Mouse (Mus musculus): ENCODE results near the gene Papolb.

The Papolb gene

DNA sequence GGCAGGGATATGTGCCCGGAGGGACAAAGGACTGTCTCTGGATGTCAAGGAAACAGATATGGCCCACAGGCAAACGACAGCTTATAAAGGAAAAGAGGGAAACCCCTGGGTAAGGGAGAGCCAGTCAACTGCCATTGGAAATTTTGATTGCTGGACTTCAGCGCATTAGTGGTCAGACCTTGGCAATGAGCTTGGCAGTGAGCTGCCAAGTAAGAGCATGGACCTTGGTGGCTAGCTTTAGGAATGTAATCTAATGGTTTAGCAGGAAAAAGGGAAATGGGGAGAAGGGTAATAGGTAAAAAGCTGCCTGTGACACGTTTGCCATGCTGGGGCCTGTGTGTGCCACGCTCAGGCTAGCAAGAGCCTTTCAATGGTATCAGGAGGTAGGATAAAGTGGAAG is 26.0 kb upstream of the Papolb start:
- no peaks in the 10 kb centered on the region for H3K36me3 ChIP-seq (ENCODE audit: insufficient read depth, low read length)

DNA sequence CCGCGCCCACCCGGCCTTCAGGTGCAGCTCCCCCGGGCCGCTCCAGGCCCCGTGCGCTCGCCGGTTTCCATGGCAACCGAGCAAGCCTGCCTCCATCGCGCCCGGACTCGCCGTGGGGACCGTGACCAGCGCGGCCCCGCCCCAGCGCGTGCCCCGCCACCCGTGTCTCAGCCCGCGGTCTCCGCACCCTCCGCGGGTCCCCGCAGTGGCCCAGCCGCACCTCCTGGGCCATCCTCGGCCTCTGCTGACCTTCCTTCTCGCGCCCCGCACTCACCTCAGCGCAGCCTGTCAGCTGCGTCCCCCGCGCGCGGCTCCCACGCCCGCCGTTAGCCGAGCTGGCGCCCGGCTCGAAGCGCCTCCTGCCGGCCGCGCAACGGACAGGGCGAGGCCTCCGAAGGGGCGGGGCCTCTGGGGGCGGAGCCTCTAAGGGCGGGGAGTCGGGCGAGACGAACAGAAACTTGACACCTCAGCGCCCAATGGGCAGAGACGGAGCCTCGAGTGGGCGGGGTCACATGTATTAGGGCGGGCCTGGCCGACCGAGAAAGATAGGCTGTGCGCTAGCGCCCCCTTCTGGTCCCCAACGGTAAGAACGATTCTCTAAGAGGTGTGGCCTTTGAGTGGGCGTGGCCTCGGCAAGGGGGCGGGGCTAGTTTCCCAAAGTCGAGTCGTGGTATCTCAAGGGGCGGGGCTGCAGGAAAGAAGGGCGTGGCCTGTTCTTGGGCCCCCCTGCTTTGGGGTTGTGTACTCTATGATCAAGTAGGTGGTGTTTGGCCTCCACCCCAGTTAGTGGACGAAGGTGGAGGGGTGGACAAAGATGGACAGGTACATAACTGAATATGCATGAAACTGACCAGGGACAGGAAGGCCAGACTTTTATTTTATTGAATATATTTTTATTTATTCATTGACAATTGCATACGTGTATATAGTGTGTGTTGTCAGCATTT is 21.1 kb upstream of the Papolb start, which contains the start of gene Radil:
Radil (minus strand) TSS at position 393 of the 947 bp plus-strand sequence.
- Histone ChIP-seq H3K4me3 (replicated peaks; ENCODE audit: low read length) (peak within 1 kb of the TSS; percentile 92), H3K27me3 (ENCODE audit: insufficient read depth, low read length) (peaks cover 5% of the 10 kb centered on the region; the same call in 1 of the 2 replicates), H3K36me3 (ENCODE audit: insufficient read depth, low read length) (no peaks in the 10 kb centered on the region), H3K4me1 (replicated peaks; ENCODE audit: low read depth, low read length) (peaks cover 41% of the 10 kb centered on the region), H3K9me3 (ENCODE audit: low read length) (no peaks in the 10 kb centered on the region)
- no peak for TF ChIP-seq POU5F1 (IDR thresholded peaks at IDR 0.05; ENCODE audit: borderline replicate concordance, low read length)
- no peak for TF ChIP-seq NANOG (IDR thresholded peaks at IDR 0.05; ENCODE audit: borderline replicate concordance, low read length)
- TF ChIP-seq CTCF (conservative IDR thresholded peaks at IDR 0.05; ENCODE audit: low read length) = peak; percentile 44; the same call in 1 of the 2 replicates

More for the DNA sequence above, 26.0 kb upstream of the Papolb start:
- Histone ChIP-seq H3K4me3 (replicated peaks; ENCODE audit: low read length) (no peak overlapping the region), H3K4me1 (replicated peaks; ENCODE audit: low read depth, low read length) (peaks cover 13% of the 10 kb centered on the region), H3K27me3 (ENCODE audit: insufficient read depth, low read length) (no peaks in the 10 kb centered on the region), H3K9me3 (ENCODE audit: low read length) (no peaks in the 10 kb centered on the region)
- no peak for TF ChIP-seq CTCF (conservative IDR thresholded peaks at IDR 0.05; ENCODE audit: low read length)
- TF ChIP-seq NANOG (IDR thresholded peaks at IDR 0.05; ENCODE audit: borderline replicate concordance, low read length) = no peak
- TF ChIP-seq POU5F1 (IDR thresholded peaks at IDR 0.05; ENCODE audit: borderline replicate concordance, low read length) = no peak

DNA sequence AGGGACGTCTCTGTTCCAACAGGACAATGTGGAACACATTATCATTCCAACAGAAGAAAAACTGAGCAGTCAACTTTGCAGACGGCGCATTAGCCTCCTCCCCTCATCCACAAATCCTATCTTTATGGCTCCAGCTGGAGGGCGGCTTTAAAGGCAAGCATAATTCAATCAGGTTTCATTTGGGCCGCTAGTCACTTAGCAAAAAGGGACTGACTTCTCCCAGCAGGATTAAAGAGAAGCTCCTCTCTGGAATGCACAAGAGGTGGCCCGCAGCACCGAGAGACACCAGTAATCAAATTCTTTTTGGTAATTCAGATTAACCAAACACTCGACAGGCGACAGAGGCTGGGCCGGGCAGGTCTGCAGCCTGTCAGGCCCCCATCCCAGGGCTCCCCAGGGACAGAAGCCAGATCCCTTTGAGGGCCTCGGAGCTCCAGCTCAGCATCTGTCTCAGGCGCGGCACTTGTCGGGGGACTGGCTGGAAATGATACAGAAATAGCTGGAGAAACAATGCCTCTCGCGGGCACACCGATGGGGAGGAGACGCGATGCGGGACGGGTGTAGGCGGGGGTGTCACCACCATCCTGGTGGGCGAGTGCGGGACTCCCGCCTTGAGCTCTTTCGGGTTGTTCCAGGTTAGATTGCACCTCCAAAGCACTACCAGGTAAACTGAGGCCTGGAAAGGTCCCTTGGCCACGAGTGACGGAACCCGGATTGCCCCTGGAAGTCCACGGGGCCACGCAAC is 20.3 kb upstream of the Papolb start:
- Histone ChIP-seq H3K36me3 (ENCODE audit: insufficient read depth, low read length) (no peaks in the 10 kb centered on the region), H3K4me1 (replicated peaks; ENCODE audit: low read depth, low read length) (peaks cover 49% of the 10 kb centered on the region), H3K27me3 (ENCODE audit: insufficient read depth, low read length) (peaks cover 5% of the 10 kb centered on the region; the same call in 1 of the 2 replicates), H3K9me3 (ENCODE audit: low read length) (no peaks in the 10 kb centered on the region), H3K4me3 (replicated peaks; ENCODE audit: low read length) (peak overlapping the region; percentile 92)
- TF ChIP-seq NANOG (IDR thresholded peaks at IDR 0.05; ENCODE audit: borderline replicate concordance, low read length) = no peak
- no peak for TF ChIP-seq CTCF (conservative IDR thresholded peaks at IDR 0.05; ENCODE audit: low read length)
- no peak for TF ChIP-seq POU5F1 (IDR thresholded peaks at IDR 0.05; ENCODE audit: borderline replicate concordance, low read length)

DNA sequence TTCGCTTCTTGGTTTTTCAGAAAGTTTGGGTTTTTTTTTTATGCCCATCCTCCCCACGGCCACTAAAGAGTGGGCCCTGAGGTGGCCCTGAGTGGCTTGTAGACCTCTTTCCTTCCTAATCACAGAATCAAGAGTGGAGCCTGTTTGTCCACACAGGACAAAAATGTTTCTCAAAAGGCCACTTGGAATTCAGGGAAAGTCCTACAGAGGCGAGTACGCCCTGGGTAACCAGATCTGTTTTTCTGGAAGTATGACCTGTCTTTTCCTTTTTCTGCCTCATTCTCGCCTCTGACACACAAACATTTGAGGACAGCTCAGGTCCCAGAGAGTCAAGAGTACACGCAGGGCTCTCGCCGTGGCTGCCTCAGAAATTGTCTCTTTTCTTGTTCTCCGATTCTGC is 19.6 kb upstream of the Papolb start:
- TF ChIP-seq CTCF (conservative IDR thresholded peaks at IDR 0.05; ENCODE audit: low read length) (no peak), POU5F1 (IDR thresholded peaks at IDR 0.05; ENCODE audit: borderline replicate concordance, low read length) (no peak), NANOG (IDR thresholded peaks at IDR 0.05; ENCODE audit: borderline replicate concordance, low read length) (no peak)
- Histone ChIP-seq H3K4me3 (replicated peaks; ENCODE audit: low read length) (peak overlapping the region; percentile 92), H3K27me3 (ENCODE audit: insufficient read depth, low read length) (peaks cover 5% of the 10 kb centered on the region; the same call in 1 of the 2 replicates), H3K9me3 (ENCODE audit: low read length) (no peaks in the 10 kb centered on the region), H3K36me3 (ENCODE audit: insufficient read depth, low read length) (no peaks in the 10 kb centered on the region), H3K4me1 (replicated peaks; ENCODE audit: low read depth, low read length) (peaks cover 56% of the 10 kb centered on the region)

DNA sequence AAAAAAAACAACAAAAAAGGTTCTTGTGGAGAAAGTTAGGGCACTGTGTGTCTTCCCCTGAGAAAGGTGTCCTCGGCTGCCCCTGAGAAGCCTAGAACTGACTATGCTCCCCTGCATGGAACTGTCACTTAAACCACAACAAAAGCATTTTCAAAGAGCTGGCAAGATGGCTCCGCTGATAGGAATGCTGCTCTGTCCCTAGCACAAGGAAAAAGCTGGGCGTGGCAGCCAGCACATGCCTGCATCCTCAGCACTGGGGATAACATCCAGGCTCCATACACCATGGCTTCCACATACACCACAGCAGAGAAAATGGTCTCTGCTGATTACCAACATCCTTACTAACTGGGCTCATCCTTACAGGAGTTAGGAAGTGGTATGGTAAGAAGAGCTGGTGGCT is 17.2 kb upstream of the Papolb start:
- Histone ChIP-seq H3K4me3 (replicated peaks; ENCODE audit: low read length) (no peak overlapping the region), H3K9me3 (ENCODE audit: low read length) (no peaks in the 10 kb centered on the region), H3K36me3 (ENCODE audit: insufficient read depth, low read length) (peaks cover 20% of the 10 kb centered on the region), H3K27me3 (ENCODE audit: insufficient read depth, low read length) (peaks cover 5% of the 10 kb centered on the region; the same call in 1 of the 2 replicates), H3K4me1 (replicated peaks; ENCODE audit: low read depth, low read length) (peaks cover 72% of the 10 kb centered on the region)
- no peak for TF ChIP-seq NANOG (IDR thresholded peaks at IDR 0.05; ENCODE audit: borderline replicate concordance, low read length)
- TF ChIP-seq CTCF (conservative IDR thresholded peaks at IDR 0.05; ENCODE audit: low read length) = no peak
- TF ChIP-seq POU5F1 (IDR thresholded peaks at IDR 0.05; ENCODE audit: borderline replicate concordance, low read length) = no peak

DNA sequence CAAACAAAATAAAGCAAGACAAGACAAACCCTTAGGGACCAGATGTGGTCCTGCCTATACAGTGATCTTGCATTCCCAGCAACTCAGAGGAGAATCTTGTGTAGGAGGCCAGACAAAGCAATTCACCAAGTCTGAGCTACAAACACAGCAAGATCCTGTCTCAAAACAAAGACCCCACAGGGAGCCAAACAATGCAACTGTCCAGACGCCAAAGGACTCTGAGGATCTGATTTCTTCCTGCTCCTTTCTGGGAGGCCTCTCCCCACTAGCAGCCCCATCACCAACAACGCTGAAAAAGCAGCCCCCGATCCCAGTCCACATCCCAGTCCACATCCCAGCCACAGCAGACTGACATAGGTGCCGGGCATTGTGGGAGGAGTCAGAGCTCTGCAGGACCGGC is 16.5 kb upstream of the Papolb start:
- TF ChIP-seq CTCF (conservative IDR thresholded peaks at IDR 0.05; ENCODE audit: low read length) (no peak), NANOG (IDR thresholded peaks at IDR 0.05; ENCODE audit: borderline replicate concordance, low read length) (peak; percentile 89)
- H3K27me3 ChIP-seq (ENCODE audit: insufficient read depth, low read length) = peaks cover 5% of the 10 kb centered on the region; the same call in 1 of the 2 replicates
- peaks cover 78% of the 10 kb centered on the region for H3K4me1 ChIP-seq (replicated peaks; ENCODE audit: low read depth, low read length)
- no peaks in the 10 kb centered on the region for H3K9me3 ChIP-seq (ENCODE audit: low read length)
- no peak overlapping the region; the same call in 1 of the 2 replicates for H3K4me3 ChIP-seq (replicated peaks; ENCODE audit: low read length)
- peaks cover 27% of the 10 kb centered on the region for H3K36me3 ChIP-seq (ENCODE audit: insufficient read depth, low read length)

DNA sequence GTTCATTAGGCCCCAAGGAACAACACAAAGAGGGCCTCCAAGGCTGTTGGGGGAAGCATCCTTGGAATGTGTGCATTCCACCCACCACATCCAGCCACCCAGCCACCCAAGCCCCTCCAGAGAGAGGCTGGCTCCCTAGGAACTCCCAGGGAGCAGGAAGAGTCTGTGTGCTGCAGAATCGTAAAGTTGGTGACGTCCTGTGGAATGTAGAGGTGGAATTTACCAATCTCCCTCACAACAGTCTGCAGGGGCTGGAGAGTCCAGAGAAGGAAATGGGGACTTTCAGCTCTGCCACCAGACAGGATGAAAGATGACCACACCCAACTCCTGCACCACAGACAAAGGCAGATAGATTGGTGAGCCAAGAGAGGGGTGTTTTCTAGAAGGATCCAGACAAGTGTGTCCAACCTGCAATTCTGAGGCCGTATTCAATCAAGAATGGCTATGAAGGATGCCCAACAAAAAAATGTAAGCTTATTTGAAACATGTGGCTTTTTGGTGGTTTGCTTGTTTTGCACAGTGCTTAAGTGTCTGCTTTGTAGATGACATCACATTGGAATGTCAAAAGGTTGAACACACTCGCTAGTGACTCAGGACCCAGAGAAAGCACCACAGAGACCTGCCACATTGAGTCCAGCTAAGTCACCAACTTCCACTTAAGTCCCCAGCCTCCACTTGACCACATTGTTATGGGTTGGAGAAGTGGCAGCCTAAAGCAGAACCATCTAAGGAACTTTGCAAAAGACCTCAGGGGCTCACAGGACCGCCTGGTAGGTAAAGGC is 15.3 kb upstream of the Papolb start:
- Histone ChIP-seq H3K27me3 (ENCODE audit: insufficient read depth, low read length) (peaks cover 2% of the 10 kb centered on the region; the same call in 1 of the 2 replicates), H3K4me3 (replicated peaks; ENCODE audit: low read length) (peak overlapping the region; percentile 37), H3K4me1 (replicated peaks; ENCODE audit: low read depth, low read length) (peaks cover 87% of the 10 kb centered on the region), H3K36me3 (ENCODE audit: insufficient read depth, low read length) (peaks cover 38% of the 10 kb centered on the region), H3K9me3 (ENCODE audit: low read length) (no peaks in the 10 kb centered on the region)
- TF ChIP-seq POU5F1 (IDR thresholded peaks at IDR 0.05; ENCODE audit: borderline replicate concordance, low read length) (no peak), CTCF (conservative IDR thresholded peaks at IDR 0.05; ENCODE audit: low read length) (no peak), NANOG (IDR thresholded peaks at IDR 0.05; ENCODE audit: borderline replicate concordance, low read length) (no peak)
